In genomic region chr11:94850129-94850528, GRCm38 (mm10) we compare ENCODE assay signal across 14 mouse cellular contexts.
"Had no signal": no experiment of that assay in that cellular context is flagged by ENCODE, and none has a peak within 500 bp of the region (broad histone marks: within the 10 kb centered on the region; RNA-seq: fewer than 3 reads in every experiment).

No protein-coding gene starts in this region.

- H3K4me1 ChIP-seq: liver, embryonic 15.5 days; midbrain, embryonic 10.5 days had no signal

- DNase-seq: kidney, adult 11 months; kidney, postnatal 14 days; layer of hippocampus, adult 9-11 months; layer of hippocampus, postnatal 36 days; left cerebral cortex, postnatal 4 days; lung, adult 2 months; lung, postnatal 36 days; midbrain, embryonic 14.5 days; thymus, postnatal 4 days had no signal

- H3K27me3 ChIP-seq: limb, embryonic 13.5 days; liver, embryonic 15.5 days had no signal

- H3K36me3 ChIP-seq: limb, embryonic 13.5 days; liver, embryonic 15.5 days; midbrain, embryonic 10.5 days had no signal

- H3K4me2 ChIP-seq: limb, embryonic 13.5 days; liver, embryonic 15.5 days had no signal

- H3K9me3 ChIP-seq: limb, embryonic 13.5 days; liver, embryonic 15.5 days; midbrain, embryonic 10.5 days had no signal

- H3K9ac ChIP-seq: limb, embryonic 13.5 days; liver, embryonic 15.5 days had no signal

- ATAC-seq: lung, postnatal 0 days had no signal

- H3K4me3 ChIP-seq: limb, embryonic 13.5 days; liver, embryonic 15.5 days; midbrain, embryonic 10.5 days had no signal

- H3K27ac ChIP-seq: limb, embryonic 13.5 days; liver, embryonic 15.5 days; midbrain, embryonic 10.5 days; stomach, postnatal 0 days had no signal
